Mouse (Mus musculus): Measurements from ENCODE around the gene Vmn1r195.
"Not testable (repeated sequence)": the region's sequence is repeated elsewhere in the genome, so short reads cannot be mapped to it uniquely, and the experiment has no call there.

Vmn1r195 gene

DNA sequence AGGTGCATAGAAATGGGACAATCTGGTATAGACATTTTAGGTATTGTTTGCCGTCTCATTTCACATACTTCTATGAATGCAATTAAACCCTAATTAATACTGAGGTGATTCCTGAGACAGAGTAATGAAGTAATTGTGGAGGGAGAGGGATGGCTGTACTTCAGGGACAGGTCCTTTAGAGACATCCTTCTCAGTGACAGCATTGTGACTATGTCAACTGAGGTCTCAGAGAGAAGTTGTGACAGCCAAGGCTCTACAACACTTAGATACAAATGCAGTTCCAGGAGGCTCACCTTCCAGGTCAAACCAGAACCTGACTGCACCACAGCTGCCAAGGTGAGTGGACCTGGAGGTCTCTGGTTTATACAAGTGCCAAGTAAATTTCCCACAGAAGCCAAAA, at the start of gene Vmn1r195:
Gene Vmn1r195, plus strand, starts transcription at position 301 of the 400 bp plus-strand sequence.
- DNase-seq (ENCODE audit: low spot score in 2 of 2): not testable (repeated sequence)

- DNase-seq (ENCODE audit: low spot score in 2 of 2): not testable (repeated sequence)
Measured at GRCm38 (mm10) chr13:22223060-22223459, 47.3 kb upstream of the Vmn1r195 start, which contains the start of gene Vmn1r193. Vmn1r193 (minus strand) TSS chr13:22223160.

DNA sequence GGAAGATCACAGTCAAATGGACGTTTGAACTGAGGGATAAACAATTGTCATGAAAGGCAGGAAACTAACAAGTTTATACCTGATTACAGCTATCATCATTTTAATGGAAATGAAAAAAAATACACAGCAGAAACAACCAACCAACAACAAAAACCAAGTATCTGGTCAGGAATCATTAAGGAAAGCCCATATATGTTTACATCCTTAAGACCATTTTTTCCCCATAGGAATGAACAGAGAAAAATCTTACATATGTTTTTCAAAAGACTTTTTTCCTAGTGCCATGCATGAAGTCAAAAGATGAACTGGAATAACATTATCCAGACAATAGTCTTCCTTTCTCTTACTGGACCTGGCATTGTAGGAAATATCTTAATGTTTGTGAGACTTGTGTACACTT, 26.4 kb upstream of the Vmn1r195 start, which contains the start of gene Vmn1r194:
Gene Vmn1r194, plus strand, starts transcription at position 301 of the 400 bp plus-strand sequence.
- DNase-seq (ENCODE audit: low spot score in 2 of 2): no peak

- no peak for DNase-seq (ENCODE audit: low spot score in 2 of 2)
Measured at GRCm38 (mm10) chr13:22271721-22272120, 1.4 kb downstream of the Vmn1r195 start.

GRCm38 (mm10) chr13:22284578-22284977, 14.3 kb downstream of the Vmn1r195 start:
- no peak for DNase-seq (ENCODE audit: low spot score in 2 of 2)

DNA sequence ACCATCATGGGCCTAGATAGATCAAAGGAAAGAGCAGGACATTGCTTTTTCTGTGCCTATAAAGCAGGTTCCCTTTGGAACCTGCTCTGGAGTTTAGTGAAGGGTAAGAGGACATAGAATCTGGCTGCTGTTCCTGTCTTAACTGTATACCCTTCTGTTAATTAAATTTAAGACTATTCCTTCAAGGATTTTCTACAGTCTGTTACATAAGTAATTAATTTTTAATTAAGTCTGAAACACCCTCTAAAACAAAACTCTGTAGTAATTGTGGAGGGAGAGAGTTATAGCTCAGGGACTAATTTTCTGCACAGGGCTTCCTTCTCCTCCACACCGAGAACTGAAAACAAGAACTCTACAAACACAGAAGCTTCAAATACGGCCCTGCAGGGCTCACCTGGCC, 19.3 kb downstream of the Vmn1r195 start, which contains the start of gene Vmn1r196:
Gene Vmn1r196, plus strand, starts transcription at position 301 of the 400 bp plus-strand sequence.
- DNase-seq (ENCODE audit: low spot score in 2 of 2): no peak

DNA sequence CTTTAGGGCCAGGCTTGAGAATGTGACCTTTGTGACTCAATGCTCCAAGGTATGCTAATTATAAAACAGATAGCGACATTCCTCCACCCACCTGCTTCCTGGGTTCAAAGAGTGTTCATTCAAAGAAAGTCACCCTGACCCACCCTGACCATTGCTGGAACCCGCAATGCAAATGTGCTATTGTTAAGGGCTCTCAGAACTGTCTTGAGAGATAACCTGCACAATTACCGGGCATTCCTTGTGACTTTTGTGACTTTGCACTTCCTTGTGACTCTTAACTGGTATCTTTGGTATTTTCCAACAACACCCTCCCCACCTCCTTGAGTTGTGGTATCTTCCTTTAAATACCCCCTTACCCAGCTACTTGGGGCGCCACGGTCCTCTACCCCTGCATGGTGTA, 37.8 kb downstream of the Vmn1r195 start:
- DNase-seq (ENCODE audit: low spot score in 2 of 2): not testable (repeated sequence)

GRCm38 (mm10) chr13:22315361-22315760, 45.0 kb downstream of the Vmn1r195 start:
- DNase-seq (ENCODE audit: low spot score in 2 of 2): no peak

DNA sequence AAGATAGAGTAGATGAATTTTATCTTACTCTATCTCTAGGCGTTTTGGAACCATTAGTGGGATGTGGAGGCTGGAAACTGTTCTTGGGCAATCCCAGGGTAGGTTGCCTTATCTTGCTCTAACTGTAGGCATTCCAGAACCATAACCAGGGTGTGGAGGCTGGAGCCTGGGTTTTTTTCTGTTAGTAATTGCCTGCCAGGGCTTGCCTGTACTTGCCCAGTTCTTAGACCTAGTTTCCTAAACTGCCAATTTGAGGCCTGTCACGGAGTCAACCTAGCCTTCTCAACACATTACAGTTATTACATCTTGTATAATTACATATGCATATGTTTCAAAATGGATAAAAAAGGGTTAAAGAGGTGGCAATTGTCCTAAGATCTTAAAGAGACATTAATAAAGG, 47.0 kb downstream of the Vmn1r195 start:
- no peak for DNase-seq (ENCODE audit: low spot score in 2 of 2)

DNA sequence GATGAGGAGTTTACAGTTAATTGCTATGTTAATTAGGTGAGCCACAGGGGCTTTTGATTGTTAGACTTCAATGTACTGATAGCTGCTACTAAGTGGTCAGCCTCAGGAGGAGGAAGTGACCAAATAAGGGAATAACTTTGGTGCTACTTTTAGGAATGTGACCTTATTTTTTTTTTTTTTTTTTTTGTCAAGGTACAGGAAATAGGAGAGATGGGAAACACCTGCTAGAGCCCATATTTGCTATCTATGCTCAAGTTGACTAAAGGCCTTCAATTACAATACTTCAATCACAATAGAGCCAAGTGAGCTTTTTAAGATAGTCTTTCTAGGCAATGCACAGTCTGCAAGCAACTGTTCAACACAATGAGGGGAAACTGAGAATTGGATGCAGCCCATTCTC, 49.8 kb downstream of the Vmn1r195 start:
- no peak for DNase-seq (ENCODE audit: low spot score in 2 of 2)

- DNase-seq (ENCODE audit: low spot score in 2 of 2): no peak
Measured at GRCm38 (mm10) chr13:22324289-22324688, 54.0 kb downstream of the Vmn1r195 start, which contains the start of gene Vmn1r197. Vmn1r197 (plus strand) TSS chr13:22324589.
